Mouse (Mus musculus) mesoderm, embryonic 11.5 days (tissue): ENCODE measurements at regions not wholly inside any gene's neighbourhood (a gene's known extent, or its start where the extent isn't known, plus 50 kb on each side); places are given as distances from the start of the nearest gene placed in this dataset.
A peak's percentile ranks its signal among the peaks of the same experiment; 100 is the strongest.

ENCODE experiments used
- DNase-seq: peaks from one replicate; pipeline ENCODE4 v3.0.0-alpha.2; 2012; ENCODE audit warnings: low read depth, low spot score

- DNase-seq, result peak; percentile 87
These were observed 227.1 kb downstream of the Mef2c start for GRCm38 (mm10) chr13:83730713-83731480.

DNA sequence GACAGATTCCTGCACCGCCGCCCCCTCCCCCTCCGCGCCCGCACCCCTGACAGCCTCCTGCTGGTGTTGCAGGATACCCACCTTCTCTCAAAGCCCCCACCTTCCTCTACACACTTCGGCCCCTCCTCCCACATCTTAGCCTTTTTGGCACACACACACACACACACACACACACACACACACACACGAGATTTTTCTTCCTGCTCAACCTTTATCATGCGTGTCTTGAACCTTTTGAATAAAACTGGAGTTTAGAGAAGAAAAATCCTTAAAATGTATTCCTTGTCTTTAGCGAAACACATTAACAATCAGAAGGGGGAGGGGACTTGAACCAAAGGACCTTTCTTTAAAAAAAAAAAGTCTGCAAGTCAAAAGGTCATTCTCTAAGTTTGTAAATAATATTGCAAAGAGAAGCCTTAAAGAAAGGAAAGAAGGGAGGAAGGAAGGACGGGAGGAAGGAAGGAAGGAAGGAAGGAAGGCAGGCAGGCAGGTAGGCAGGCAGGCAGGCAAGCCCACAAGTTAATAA, 227.7 kb downstream of the Mef2c start:
- DNase-seq, result no peak

DNA sequence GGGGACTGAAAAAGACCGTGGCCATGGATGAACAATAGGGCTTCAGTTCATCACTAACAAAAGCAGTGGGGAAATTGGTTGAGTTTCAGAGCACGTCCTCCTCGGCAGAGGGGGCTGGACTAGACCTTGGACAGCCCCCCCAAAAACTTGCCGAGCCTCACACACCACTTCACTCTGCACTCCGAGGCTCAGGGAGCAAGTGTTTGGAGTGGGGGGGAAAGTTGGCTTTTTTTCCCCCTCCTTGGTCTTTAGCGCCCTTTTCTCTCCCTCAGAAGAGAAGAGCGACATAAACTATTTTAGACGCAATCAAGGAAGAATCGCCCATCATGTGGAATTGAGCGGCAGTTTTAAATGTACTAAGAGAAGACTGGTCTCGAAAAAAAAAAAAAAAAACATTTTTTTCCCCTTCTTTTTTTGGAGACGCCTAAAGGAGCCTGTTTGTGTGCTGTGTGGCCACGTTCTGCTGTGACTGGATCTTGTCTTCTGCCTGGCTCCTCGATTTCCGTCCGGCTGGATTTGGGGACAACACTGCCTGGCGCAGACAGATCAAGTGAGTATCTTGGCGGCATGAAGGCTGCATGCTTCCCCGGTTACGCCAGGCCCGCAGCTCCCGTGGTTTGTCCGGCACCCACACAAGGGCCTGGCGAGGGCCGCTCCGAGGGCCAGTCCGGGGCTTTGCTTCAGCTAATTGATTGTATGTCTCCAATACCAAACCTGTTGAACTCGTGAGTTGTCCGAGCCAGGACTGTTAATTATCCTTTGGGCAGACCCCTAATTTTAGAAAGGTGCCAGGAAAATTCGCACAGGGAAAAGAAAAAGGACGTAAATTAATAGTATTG, 228.7 kb downstream of the Mef2c start:
- DNase-seq, result peak; percentile 82

- no peak for DNase-seq
These were observed 229.6 kb downstream of the Mef2c start for GRCm38 (mm10) chr13:83733231-83733990.

- DNase-seq, result no peak
These were observed 230.3 kb downstream of the Mef2c start for GRCm38 (mm10) chr13:83733991-83734610.

DNA sequence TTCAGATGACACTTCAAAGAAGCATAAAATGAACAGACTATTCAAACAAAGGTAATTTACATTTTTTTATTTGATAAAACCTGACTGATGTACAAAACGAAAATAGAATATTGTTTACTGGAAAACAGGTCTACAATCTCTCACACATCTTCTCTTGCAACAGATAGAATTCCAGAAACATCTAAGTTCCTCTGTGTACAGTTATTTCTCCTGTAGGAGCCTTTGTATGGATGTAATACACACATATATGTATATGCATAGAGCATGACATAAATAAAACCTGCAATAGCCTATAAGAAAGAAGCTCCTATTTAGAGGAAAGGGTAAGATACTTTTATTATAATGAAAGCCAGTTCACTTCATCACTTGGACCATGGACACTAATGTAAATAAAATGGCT, 230.8 kb downstream of the Mef2c start:
- no peak for DNase-seq

- DNase-seq, result no peak
These were observed 231.3 kb downstream of the Mef2c start for GRCm38 (mm10) chr13:83735101-83735500.

DNA sequence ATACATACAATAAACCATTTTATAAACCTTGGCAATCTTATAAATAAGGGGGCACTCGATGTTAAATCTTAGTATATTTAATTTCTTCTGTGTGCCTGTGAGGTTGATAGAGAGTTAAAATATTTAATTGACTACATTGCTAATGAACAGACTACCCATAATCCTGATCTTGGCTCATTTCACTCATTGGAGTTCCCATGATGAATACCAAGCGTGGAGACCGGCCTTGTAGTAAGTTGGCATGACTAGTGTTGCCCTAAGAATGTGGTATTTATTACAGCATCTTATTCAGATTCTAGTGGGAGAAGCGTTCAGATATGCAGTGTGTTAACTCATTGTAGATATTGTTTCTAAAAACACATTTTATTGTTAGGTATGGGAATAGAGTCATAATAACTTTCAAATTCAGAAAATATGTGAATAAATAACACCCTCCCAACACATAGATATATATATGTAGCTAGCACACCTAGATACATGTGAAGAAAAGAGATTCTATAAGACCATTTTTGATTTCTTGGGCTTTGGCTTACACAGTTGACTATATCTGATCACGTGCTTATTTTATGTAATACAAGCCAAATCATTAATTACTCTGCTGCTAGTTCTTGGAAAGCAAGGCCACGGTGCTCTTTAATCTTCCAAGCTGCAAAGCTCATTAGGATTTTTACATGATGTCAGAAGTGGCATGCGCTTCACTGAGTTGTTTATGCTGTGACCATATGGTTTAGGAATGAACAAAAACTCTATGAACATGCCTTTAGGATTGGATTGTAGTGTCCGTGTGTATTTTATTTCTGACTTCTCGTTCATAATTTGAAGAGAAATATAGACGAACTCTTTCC, 232.0 kb downstream of the Mef2c start:
- DNase-seq, result no peak

DNA sequence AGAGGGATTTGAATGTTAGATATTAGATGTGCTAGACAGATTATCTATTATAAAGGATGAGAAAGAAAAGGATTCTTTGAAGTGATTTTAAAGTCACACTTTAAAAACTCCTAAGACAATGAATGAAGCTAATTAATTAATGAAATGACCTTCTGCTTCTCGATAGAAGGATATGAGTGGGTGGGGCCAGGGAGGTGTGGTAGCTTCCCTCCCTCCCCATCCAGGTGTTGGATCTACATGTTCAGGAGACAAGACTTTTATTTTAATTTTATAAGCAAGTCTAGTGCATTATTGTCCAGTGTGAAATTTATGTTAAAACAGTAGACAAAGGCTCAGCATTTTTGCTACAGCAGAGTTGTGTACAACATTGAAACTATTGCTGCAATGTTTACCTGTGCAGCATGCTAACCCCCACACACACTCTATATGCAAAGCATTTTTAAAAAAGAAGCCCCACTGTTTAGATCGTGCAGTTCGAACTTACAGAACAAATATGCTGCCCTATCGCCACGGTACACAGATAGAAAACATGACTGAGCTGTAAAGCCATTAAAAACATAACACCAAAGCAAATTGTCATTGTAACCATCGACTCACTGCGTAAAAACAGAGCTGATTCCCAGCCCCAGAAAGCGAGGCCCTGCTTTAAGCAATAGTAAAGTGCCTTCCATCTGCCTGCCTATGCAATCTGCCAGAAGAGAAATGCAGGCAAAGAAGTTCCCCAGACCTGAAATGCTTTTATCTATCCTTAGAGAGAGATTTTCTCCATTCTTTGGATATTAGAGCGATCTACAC, 233.4 kb downstream of the Mef2c start:
- DNase-seq, result no peak

GRCm38 (mm10) chr13:83737826-83738527, 234.1 kb downstream of the Mef2c start:
- no peak for DNase-seq

DNA sequence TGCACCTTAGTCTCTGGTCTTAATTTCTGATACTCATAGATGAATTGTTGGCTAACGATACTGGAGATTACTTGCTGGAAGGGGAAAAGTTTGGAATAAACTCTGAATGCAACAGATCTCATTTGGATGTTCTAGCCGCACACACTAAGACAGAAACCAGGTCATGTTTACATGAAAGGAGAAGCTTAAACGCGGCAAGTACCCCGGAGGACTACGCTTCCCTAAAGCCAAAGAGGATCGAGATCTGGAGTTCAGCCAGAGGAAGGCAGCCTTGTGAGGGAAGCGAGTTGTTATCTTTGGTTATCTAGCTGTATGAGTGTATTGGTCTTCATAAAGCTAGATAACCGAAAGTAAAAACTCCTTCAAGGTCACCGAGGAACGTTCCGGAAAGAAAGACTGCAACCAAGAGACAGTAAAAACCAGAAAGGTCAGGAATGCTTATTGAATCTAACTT, 234.7 kb downstream of the Mef2c start:
- DNase-seq, result no peak

DNA sequence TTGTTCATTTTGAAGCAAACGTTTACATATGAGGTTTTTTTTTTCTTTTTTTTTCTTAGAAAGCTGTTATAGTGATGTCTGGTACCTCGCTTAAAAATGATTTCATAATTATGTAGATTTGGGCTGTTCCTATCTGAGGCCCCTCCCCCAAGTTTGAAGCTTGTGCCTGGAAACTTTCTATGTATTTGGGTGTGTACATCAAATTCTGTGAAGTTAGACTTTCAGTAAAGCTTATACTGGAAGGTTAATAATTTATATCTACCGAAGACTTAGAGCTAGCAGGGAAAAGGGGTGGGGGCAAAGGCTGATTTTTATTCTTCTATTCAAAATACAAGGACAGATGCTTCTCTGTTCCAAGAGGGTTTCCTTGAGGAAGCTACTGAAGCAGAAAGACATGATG, 235.3 kb downstream of the Mef2c start:
- DNase-seq, result no peak

GRCm38 (mm10) chr13:83739541-83740061, 235.8 kb downstream of the Mef2c start:
- peak; percentile 77 for DNase-seq

DNA sequence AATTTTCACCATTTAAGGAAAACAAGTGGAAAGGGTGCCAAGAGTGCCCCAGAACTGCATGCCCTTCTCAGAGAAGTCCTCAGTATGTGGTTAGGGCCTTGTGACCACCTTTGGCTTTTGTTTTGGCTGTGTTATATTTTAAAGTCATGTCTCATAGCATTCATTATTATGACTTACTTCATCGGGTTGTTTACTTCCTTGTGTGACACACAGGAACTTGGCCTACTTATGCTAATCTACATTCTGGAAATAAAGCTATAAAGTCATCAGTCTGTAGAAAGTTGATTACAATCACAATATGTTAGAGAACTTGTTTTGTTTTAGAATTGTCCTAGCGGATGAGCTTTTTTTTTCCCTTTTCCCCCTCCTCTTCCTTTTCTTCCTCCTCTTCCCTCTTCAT, 236.3 kb downstream of the Mef2c start:
- DNase-seq, result no peak

DNA sequence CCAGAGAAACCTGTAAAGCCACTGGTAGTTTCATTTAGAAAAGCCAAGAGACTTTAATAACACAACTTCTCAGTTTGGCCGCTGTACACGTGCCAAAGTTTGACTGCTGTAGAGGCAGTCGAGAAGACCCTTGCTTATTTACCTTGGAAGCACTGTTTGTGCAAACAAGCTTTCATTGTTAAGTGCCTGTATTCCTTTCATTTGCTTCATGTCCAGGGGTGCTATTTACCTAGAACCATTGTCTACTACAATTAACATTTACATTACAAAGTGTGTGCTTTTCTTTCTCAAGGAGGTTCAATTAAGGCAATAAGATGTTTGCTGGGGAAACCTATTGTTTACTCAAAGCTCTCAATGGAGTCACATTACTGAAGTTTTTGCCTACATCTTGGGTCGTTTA, 236.9 kb downstream of the Mef2c start:
- no peak for DNase-seq

GRCm38 (mm10) chr13:83741591-83742021, 237.8 kb downstream of the Mef2c start:
- no peak for DNase-seq

DNA sequence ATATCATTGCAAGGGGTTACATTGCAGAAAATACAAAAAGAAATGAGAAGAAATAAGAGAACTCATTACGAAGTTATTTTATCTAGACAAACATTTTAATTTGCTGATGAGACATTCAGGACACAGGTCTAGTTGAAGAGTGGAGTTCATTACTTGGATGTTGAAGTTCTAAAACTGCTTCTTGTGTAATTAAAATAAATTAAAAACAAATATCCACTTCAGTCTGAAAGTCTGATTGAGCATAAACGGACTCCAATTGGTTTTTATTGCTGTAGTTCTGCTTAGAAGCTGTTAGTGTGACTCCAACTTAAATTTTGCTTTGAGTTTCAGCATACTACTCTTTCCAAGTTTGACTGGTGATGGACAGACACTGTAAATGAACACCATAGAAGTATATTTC, 238.3 kb downstream of the Mef2c start:
- no peak for DNase-seq

GRCm38 (mm10) chr13:83742546-83742945, 238.7 kb downstream of the Mef2c start:
- no peak for DNase-seq

GRCm38 (mm10) chr13:83743381-83743780, 239.5 kb downstream of the Mef2c start:
- no peak for DNase-seq
